Mouse (Mus musculus) T-helper 1 cell (primary cell): Measurements from ENCODE around the gene Pacsin2.
"Not testable (repeated sequence)": the region's sequence is repeated elsewhere in the genome, so short reads cannot be mapped to it uniquely, and the experiment has no call there.

Experiments used
- in situ Hi-C: fragments of 300-600 bp; cut with MboI, MseI; formaldehyde crosslinking; loops from one replicate; pipeline ENCODE4 v1.15.1; 2025; ENCODE audit warnings: high pct_unique_total_duplicates

The Pacsin2 gene

GRCm38 (mm10) chr15:83423589-83424384, 40.6 kb downstream of the Pacsin2 start:
- in situ Hi-C loops: no loop called here

GRCm38 (mm10) chr15:83422299-83422981, 42.0 kb downstream of the Pacsin2 start:
- in situ Hi-C loops: no loop called here

GRCm38 (mm10) chr15:83419562-83419961, 44.8 kb downstream of the Pacsin2 start:
- in situ Hi-C loops: no loop called here

- in situ Hi-C loops: no loop called here
Observed at GRCm38 (mm10) chr15:83418685-83419084, 45.7 kb downstream of the Pacsin2 start.

- in situ Hi-C loops: no loop called here
Observed at GRCm38 (mm10) chr15:83417916-83418315, 46.5 kb downstream of the Pacsin2 start.

GRCm38 (mm10) chr15:83417407-83417806, 47.0 kb downstream of the Pacsin2 start:
- in situ Hi-C loops: no loop called here

GRCm38 (mm10) chr15:83415391-83415790, 49.0 kb downstream of the Pacsin2 start:
- in situ Hi-C loops: no loop called here

- in situ Hi-C loops: no loop called here
Observed at GRCm38 (mm10) chr15:83411616-83412015, 52.8 kb downstream of the Pacsin2 start.

GRCm38 (mm10) chr15:83410735-83411134, 53.7 kb downstream of the Pacsin2 start:
- in situ Hi-C loops: no loop called here

GRCm38 (mm10) chr15:83410270-83410669, 54.1 kb downstream of the Pacsin2 start:
- in situ Hi-C loops: no loop called here

GRCm38 (mm10) chr15:83408692-83409442, 55.5 kb downstream of the Pacsin2 start:
- in situ Hi-C loops: no loop called here

- in situ Hi-C loops: no loop called here
Observed at GRCm38 (mm10) chr15:83408216-83408615, 56.2 kb downstream of the Pacsin2 start.

GRCm38 (mm10) chr15:83407502-83407901, 56.9 kb downstream of the Pacsin2 start:
- in situ Hi-C loops: no loop called here

GRCm38 (mm10) chr15:83405866-83406265, 58.5 kb downstream of the Pacsin2 start:
- in situ Hi-C loops: not testable (repeated sequence)

- in situ Hi-C loops: no loop called here
Observed at GRCm38 (mm10) chr15:83404008-83404407, 60.4 kb downstream of the Pacsin2 start.

- in situ Hi-C loops: no loop called here
Observed at GRCm38 (mm10) chr15:83403016-83403415, 61.4 kb downstream of the Pacsin2 start.

- in situ Hi-C loops: no loop called here
Observed at GRCm38 (mm10) chr15:83392722-83393121, 71.7 kb downstream of the Pacsin2 start.

GRCm38 (mm10) chr15:83387911-83388310, 76.5 kb downstream of the Pacsin2 start:
- in situ Hi-C loops: no loop called here

GRCm38 (mm10) chr15:83383633-83384032, 80.8 kb downstream of the Pacsin2 start:
- in situ Hi-C loops: no loop called here

- in situ Hi-C loops: no loop called here
Observed at GRCm38 (mm10) chr15:83383136-83383535, 81.3 kb downstream of the Pacsin2 start.

- in situ Hi-C loops: no loop called here
Observed at GRCm38 (mm10) chr15:83382467-83382866, 81.9 kb downstream of the Pacsin2 start.

- in situ Hi-C loops: loop anchor here (10.0 kb wide), 1 partner anchor 108 kb away; no protein-coding TSS in a partner anchor
Observed at GRCm38 (mm10) chr15:83377153-83377552, 87.3 kb downstream of the Pacsin2 start.
